Mouse (Mus musculus) MEL (cell line): ENCODE results near the gene Bnip1. TPM values are rescaled to one million over a fixed set of nuclear protein-coding genes. Genes with fewer than 3 reads are reported as not detected.

ENCODE experiments used
- DNase-seq: peaks from one replicate; pipeline ENCODE4 v3.0.0; 2011; ENCODE audit warnings: low read depth, low spot score
- H3K27ac ChIP-seq: 2 replicates; pipeline ENCODE4 v1.5.1; 2012; ENCODE audit warnings: low read depth, mild to moderate bottlenecking, control low read depth, low read length, moderate library complexity; ENCODE audit not compliant: control insufficient read depth
- H3K27me3 ChIP-seq, 2 experiments: fragments of 150-350 bp in 1 of 2; sonication (generic) in 1 of 2; 2 replicates each; pipeline ENCODE4 v1.6.1; 2012; ENCODE audit warnings: low read length in 2 of 2, mild to moderate bottlenecking in 2 of 2, improper control_type of control experiment in 1 of 2, moderate library complexity in 1 of 2; ENCODE audit not compliant: insufficient read depth in 2 of 2, control insufficient read depth in 1 of 2
- H3K36me3 ChIP-seq, 2 experiments: 2 replicates each; pipeline ENCODE4 v1.6.1; 2012 to 2014; ENCODE audit warnings: low read length in 2 of 2, improper control_type of control experiment in 1 of 2, inconsistent platforms in 1 of 2, mild to moderate bottlenecking in 1 of 2; ENCODE audit not compliant: insufficient read depth in 2 of 2, control insufficient read depth in 1 of 2
- H3K4me1 ChIP-seq, 2 experiments: fragments of 150-350 bp in 1 of 2; sonication (generic) in 1 of 2; 2 replicates each; pipeline ENCODE4 v1.6.1; 2012; ENCODE audit warnings: low read length in 2 of 2, improper control_type of control experiment in 1 of 2, mild to moderate bottlenecking in 1 of 2; ENCODE audit not compliant: insufficient read depth in 2 of 2, control insufficient read depth in 1 of 2
- H3K4me3 ChIP-seq, 2 experiments: fragments of 150-350 bp in 1 of 2; sonication (generic) in 1 of 2; 2 replicates each; pipeline ENCODE4 v1.5.1; 2012; ENCODE audit warnings: low read depth in 2 of 2, low read length in 2 of 2, mild to moderate bottlenecking in 2 of 2, moderate library complexity in 2 of 2, control low read depth in 1 of 2, improper control_type of control experiment in 1 of 2; ENCODE audit not compliant: control insufficient read depth in 1 of 2, insufficient read depth in 1 of 2
- H3K79me2 ChIP-seq: 2 replicates; pipeline ENCODE4 v1.6.1; 2012; ENCODE audit warnings: mild to moderate bottlenecking, low read length, moderate library complexity; ENCODE audit not compliant: control insufficient read depth, poor library complexity, insufficient read depth
- H3K9ac ChIP-seq: 2 replicates; pipeline ENCODE4 v1.6.1; 2012; ENCODE audit warnings: low read depth, mild to moderate bottlenecking, control low read depth, low read length, moderate library complexity; ENCODE audit not compliant: control insufficient read depth, poor library complexity, severe bottlenecking
- H3K9me3 ChIP-seq: fragments of 150-350 bp; sonication (generic); replicated peaks from 2 replicates; pipeline ENCODE4 v1.6.1; 2012; ENCODE audit warnings: mild to moderate bottlenecking, low read length, improper control_type of control experiment, moderate library complexity; ENCODE audit not compliant: insufficient read depth
- BHLHE40 ChIP-seq: IDR thresholded peaks from 2 replicates; pipeline ENCODE4 v1.6.1; 2012; ENCODE audit warnings: low read depth, mild to moderate bottlenecking, inconsistent platforms, low read length, improper control_type of control experiment, borderline replicate concordance
- CTCF ChIP-seq, 3 experiments: IDR thresholded peaks in 2 of 3; conservative IDR thresholded peaks in 1 of 3; 2 replicates each; pipeline ENCODE4 v1.5.1; 2011 to 2012; ENCODE audit warnings: low read length in 3 of 3, low read depth in 2 of 3, mild to moderate bottlenecking in 2 of 3, improper control_type of control experiment in 1 of 3, inconsistent platforms in 1 of 3, mixed read lengths in 1 of 3, moderate library complexity in 1 of 3; ENCODE audit not compliant: control insufficient read depth in 1 of 3, insufficient read depth in 1 of 3, poor library complexity in 1 of 3, severe bottlenecking in 1 of 3
- E2F4 ChIP-seq: IDR thresholded peaks from 2 replicates; pipeline ENCODE4 v1.6.1; 2011; ENCODE audit warnings: low read depth, low read length, improper control_type of control experiment, borderline replicate concordance
- ETS1 ChIP-seq: IDR thresholded peaks from 2 replicates; pipeline ENCODE4 v1.6.1; 2012; ENCODE audit warnings: low read depth, mild to moderate bottlenecking, inconsistent platforms, low read length, improper control_type of control experiment, moderate library complexity
- GABPA ChIP-seq: IDR thresholded peaks from 2 replicates; pipeline ENCODE4 v1.6.1; 2012; ENCODE audit warnings: low read depth, mild to moderate bottlenecking, inconsistent platforms, low read length, improper control_type of control experiment, moderate library complexity
- JUND ChIP-seq: IDR thresholded peaks from 2 replicates; pipeline ENCODE4 v1.6.1; 2011; ENCODE audit warnings: low read depth, mild to moderate bottlenecking, improper control_type of control experiment, low read length
- MAFK ChIP-seq: IDR thresholded peaks from 2 replicates; pipeline ENCODE4 v1.6.1; 2011; ENCODE audit warnings: low read depth, mild to moderate bottlenecking, low read length, improper control_type of control experiment, borderline replicate concordance
- MAZ ChIP-seq: IDR thresholded peaks from 2 replicates; pipeline ENCODE4 v1.6.1; 2012; ENCODE audit warnings: low read depth, mild to moderate bottlenecking, inconsistent platforms, low read length, improper control_type of control experiment
- MYB ChIP-seq: IDR thresholded peaks from 2 replicates; pipeline ENCODE4 v1.6.1; 2011; ENCODE audit warnings: mild to moderate bottlenecking, low read depth, low read length, improper control_type of control experiment
- NELFE ChIP-seq: IDR thresholded peaks from 2 replicates; pipeline ENCODE4 v1.6.1; 2011; ENCODE audit warnings: low read depth, low read length, improper control_type of control experiment
- NRF1 ChIP-seq: IDR thresholded peaks from 2 replicates; pipeline ENCODE4 v1.6.1; 2014; ENCODE audit warnings: low read depth, mild to moderate bottlenecking, inconsistent platforms, low read length, improper control_type of control experiment, moderate library complexity; ENCODE audit not compliant: poor library complexity, insufficient read depth, severe bottlenecking
- POLR2AphosphoS2 ChIP-seq: IDR thresholded peaks from 2 replicates; pipeline ENCODE4 v1.6.1; 2011; ENCODE audit warnings: low read length, improper control_type of control experiment
- RAD21 ChIP-seq: IDR thresholded peaks from 2 replicates; pipeline ENCODE4 v1.6.1; 2011; ENCODE audit warnings: mild to moderate bottlenecking, low read depth, low read length, improper control_type of control experiment
- TBP ChIP-seq: IDR thresholded peaks from 2 replicates; pipeline ENCODE4 v1.8.0; 2011; ENCODE audit warnings: low read depth, low read length, improper control_type of control experiment
- TCF12 ChIP-seq: IDR thresholded peaks from 2 replicates; pipeline ENCODE4 v1.6.1; 2014; ENCODE audit warnings: low read depth, mild to moderate bottlenecking, inconsistent platforms, low read length, improper control_type of control experiment, moderate library complexity
- UBTF ChIP-seq: IDR thresholded peaks from 2 replicates; pipeline ENCODE4 v1.6.1; 2012; ENCODE audit warnings: low read depth, mild to moderate bottlenecking, inconsistent platforms, low read length, improper control_type of control experiment, moderate library complexity, borderline replicate concordance; ENCODE audit not compliant: insufficient read depth
- ZMIZ1 ChIP-seq: IDR thresholded peaks from 2 replicates; pipeline ENCODE4 v1.6.1; 2012; ENCODE audit warnings: low read depth, mild to moderate bottlenecking, inconsistent platforms, low read length, improper control_type of control experiment, moderate library complexity
- polyA plus RNA-seq, 2 experiments: library from polyadenylated mRNA; stranded (reverse) in 1 of 2; unstranded in 1 of 2; fragments of >175 nt in 1 of 2; fragments of >200 nt in 1 of 2; gene quantifications; 2 replicates each; pipeline versions ENCODE4 v1.2.1 to v1.2.4; 2012; ENCODE audit warnings: low replicate concordance in 2 of 2, low read depth in 1 of 2; ENCODE audit not compliant: insufficient read length in 2 of 2, insufficient read depth in 1 of 2, missing spikeins in 1 of 2
- total RNA-seq: library from RNA; depleted of rRNA; stranded (reverse); fragments of 300-350 nt; gene quantifications from 2 replicates; pipeline ENCODE4 v1.2.3, GENCODE M21; 2012

The Bnip1 gene
- total and polyA plus RNA-seq, 3 experiments, result 44.1 to 44.2 TPM; not detected in 1

GRCm38 (mm10) chr17:26797379-26798128 is 16.7 kb downstream of the Bnip1 start:
- Histone ChIP-seq H3K4me1 (peaks cover 3 to 6% of the 10 kb centered on the region in 2 experiments; a peak in 2 of 4 replicates), H3K79me2 (no peaks in the 10 kb centered on the region), H3K9me3 (no peaks in the 10 kb centered on the region)
- TF ChIP-seq POLR2AphosphoS2 (no peak), TBP (no peak)
- TF ChIP-seq, all 39 proteins: peak for 0
- peaks cover 0 to 3% of the 10 kb centered on the region in 2 experiments; a peak in 1 of 4 replicates for H3K36me3 ChIP-seq
- H3K27me3 ChIP-seq, result peaks cover 0 to 3% of the 10 kb centered on the region in 2 experiments; a peak in 1 of 4 replicates
- DNase-seq, result no peak
- H3K9ac ChIP-seq, result no peak overlapping the region
- H3K27ac ChIP-seq, result no peak overlapping the region
- no peak overlapping the region for H3K4me3 ChIP-seq

DNA sequence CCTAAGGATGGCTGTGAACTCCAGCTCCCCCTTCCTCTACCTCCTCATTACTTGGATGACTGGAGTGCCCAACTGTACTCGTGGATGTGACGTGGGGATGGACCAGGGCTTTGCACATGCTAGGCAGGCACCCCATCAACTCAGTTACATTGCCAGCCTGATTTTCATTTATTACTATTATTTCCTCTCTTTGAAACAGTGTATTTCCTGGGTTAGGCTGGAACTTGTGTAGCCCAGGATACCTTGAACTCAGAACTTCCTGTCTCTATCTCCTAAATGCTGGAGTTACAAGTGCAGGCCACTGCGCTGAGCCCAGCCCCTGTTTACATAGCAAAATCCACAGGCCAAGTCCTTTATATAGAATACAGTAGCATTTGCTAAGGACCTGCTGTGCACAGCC is 22.0 kb downstream of the Bnip1 start:
- no peaks in the 10 kb centered on the region for H3K9me3 ChIP-seq
- DNase-seq, result no peak
- no peak overlapping the region for H3K9ac ChIP-seq
- H3K27me3 ChIP-seq, result peaks cover 0 to 3% of the 10 kb centered on the region in 2 experiments; a peak in 1 of 4 replicates
- no peaks in the 10 kb centered on the region for H3K36me3 ChIP-seq
- TF ChIP-seq E2F4 (no peak), BHLHE40 (no peak), UBTF (no peak), MAFK (no peak), JUND (no peak), CTCF (IDR thresholded peaks at IDR 0.05 in 2 of 3, conservative IDR thresholded peaks at IDR 0.05 in 1 of 3; ENCODE audit: control insufficient read depth in 1 of 3, insufficient read depth in 1 of 3, low read depth in 2 of 3, low read length in 3 of 3, poor library complexity in 1 of 3, severe bottlenecking in 1 of 3) (no peak), POLR2AphosphoS2 (no peak), ZMIZ1 (no peak), NRF1 (no peak), RAD21 (no peak), MAZ (no peak), MYB (no peak), GABPA (no peak), TCF12 (no peak), NELFE (no peak), ETS1 (no peak)
- H3K79me2 ChIP-seq, result no peaks in the 10 kb centered on the region
- H3K4me1 ChIP-seq, result no peaks in the 10 kb centered on the region
- no peak overlapping the region for H3K4me3 ChIP-seq
- no peak overlapping the region for H3K27ac ChIP-seq
